Mouse (Mus musculus) heart, postnatal 4 days (tissue): ENCODE measurements around the gene Ppp1r12c. TPM values are rescaled to one million over a fixed set of nuclear protein-coding genes. Genes with fewer than 3 reads are reported as not detected.
A peak's percentile ranks its signal among the peaks of the same experiment; 100 is the strongest.

Experiments used
- DNase-seq: peaks from one replicate; pipeline ENCODE4 v3.0.0; 2021
- total RNA-seq, 2 experiments: library from RNA; stranded (reverse); gene quantifications; 2 replicates each; pipeline ENCODE4 v1.2.3; 2021

Ppp1r12c gene
- total RNA-seq, 2 experiments from 2014 or later = 89.8 to 92.3 TPM

DNA sequence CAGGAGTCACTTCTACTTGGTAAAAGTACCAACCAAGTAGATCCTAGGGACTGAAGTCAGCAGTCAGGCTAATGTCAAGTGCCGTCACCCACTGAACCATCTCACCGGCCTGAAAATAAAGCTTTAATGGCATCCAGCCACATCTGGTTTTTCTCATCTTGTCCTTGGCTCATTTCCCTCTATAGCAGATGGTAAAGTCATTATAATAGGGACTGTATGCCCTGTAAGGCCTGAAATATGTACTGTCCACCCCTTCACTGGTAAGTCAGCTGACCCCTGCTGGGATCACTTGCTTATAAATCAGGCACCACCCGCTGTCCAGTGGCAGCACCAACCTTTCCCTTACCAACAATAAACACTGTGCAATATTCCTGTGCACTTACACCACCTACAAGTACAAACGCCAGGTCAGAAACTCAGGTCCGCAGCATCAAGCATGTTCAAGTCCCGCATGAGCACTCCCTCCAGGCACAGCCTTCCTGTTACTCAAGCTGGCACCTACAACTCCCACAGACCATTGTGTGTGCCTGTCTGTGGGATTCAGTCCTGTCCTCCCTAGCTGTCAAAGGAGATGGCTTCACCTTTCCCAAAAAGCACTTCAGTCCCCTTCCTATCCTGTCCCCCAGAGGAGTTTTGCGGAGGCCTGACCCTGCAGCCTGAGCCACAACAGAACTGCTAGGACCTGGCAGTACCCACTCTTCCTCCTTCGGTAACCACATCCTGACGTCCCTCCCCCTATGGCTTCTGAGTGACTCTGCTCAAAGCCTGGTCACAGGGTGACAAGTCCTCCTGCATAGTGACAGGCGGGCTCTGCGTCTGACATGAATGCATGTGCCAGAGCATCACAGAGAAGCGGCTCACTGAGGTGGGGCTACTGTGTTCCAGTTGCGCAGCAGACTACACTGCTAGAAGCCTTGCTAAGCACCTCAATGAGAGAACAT lies 8.9 kb downstream of the Ppp1r12c start:
- no peak for DNase-seq

GRCm38 (mm10) chr7:4491308-4491707 lies 10.2 kb downstream of the Ppp1r12c start:
- peak; percentile 61 for DNase-seq

GRCm38 (mm10) chr7:4482281-4482680 lies 19.2 kb downstream of the Ppp1r12c start:
- no peak for DNase-seq

DNA sequence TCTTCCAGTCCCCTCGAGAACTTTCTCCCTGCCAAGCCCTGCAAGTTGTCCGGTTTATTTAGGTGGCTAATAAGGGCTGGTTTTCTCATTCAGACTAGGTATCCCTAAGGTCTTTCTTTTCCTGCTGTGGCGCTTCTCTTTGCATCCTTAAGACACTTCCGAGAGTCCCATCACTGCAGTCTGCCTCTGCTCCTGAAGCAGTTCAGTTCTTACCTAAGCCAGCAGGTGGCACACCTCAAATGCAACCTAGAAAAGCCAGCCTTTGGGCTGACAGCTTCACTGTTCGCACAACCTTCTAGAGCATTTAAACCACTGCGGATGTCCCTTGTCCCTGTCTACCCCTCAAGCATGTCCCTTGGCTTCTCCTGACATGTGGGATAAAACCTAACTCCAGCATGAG lies 21.8 kb downstream of the Ppp1r12c start:
- peak; percentile 68 for DNase-seq

DNA sequence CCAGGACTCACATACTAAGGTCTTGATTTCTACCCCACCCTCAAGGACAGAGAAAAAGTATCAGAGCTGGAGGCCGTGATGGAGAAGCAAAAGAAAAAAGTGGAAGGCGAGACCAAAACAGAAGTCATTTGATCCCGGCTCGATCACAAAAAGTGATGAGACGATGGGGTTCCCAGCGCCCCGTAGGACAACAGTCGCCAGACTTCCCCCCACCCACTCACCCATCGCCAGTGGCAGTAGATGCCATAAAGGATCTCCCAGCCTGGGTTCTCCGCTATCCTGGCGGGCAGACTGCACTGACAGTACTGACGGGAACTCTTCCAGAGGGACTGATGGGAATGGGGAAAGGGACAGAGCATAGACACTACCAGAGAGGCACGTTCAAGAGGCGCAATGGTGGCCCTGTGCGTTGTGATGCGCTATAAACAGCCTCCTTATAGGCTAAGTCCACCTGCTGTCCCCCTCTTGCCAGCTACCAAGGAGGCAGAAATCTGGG lies 22.6 kb downstream of the Ppp1r12c start:
- DNase-seq = no peak

DNA sequence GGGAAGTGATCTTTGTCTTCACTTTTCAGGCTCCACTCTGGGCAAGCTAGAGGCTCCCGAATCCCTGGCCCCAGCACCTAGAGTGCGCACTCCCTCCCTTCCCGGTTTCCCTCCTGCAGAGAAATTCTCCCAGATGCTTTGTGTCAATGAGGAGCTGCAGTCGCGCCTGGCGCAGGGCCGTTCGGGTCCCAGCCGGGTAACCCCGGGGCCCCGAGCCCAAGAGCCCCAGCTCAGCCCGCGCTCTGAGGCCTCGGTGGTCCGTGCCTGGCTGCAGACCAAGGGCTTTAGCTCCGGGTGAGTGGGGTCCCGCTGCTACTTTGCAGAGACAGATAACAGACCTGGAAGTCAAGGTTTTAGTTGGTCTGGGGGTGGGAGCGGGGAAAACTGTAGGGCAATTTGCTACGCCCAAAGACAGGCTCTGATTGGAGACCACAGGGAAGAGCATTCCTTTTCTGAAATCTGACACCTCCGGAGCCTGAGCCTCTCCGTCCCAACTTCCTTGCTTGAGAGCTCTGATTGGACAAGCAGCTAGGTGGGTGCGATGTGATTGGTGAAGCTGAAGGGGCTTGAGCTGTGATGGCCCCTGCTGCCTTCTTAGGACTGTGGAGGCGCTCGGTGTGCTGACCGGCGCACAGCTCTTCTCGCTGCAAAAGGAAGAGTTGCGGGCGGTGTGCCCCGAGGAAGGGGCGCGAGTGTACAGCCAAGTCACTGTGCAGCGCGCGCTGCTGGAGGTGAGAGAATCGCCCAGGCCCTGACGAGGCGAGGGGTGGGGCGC lies 23.3 kb downstream of the Ppp1r12c start:
- peak; percentile 83 for DNase-seq

DNA sequence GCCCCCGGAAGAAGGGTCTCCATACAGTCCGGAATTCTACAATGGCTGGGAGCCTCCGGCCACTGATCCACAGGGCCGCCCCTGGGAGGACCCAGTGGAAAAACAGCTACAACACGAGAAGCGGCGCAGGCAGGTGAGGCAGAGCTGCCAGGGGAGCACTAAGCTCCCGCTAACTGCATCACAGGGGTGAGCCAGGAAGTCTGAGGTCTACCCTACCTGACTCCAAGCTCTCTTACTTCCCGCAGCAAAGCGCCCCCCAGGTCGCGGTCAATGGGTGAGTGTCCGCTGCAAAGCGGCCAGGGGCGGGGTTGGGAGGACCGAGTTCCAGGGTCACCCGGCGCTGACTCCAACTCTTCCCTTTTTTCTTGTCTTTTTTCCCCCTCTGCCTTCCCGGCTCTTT lies 27.5 kb downstream of the Ppp1r12c start:
- DNase-seq = no peak

GRCm38 (mm10) chr7:4471179-4471555 lies 30.3 kb downstream of the Ppp1r12c start:
- peak; percentile 90 for DNase-seq

GRCm38 (mm10) chr7:4470275-4471178 lies 31.0 kb downstream of the Ppp1r12c start:
- peak; percentile 68 for DNase-seq

DNA sequence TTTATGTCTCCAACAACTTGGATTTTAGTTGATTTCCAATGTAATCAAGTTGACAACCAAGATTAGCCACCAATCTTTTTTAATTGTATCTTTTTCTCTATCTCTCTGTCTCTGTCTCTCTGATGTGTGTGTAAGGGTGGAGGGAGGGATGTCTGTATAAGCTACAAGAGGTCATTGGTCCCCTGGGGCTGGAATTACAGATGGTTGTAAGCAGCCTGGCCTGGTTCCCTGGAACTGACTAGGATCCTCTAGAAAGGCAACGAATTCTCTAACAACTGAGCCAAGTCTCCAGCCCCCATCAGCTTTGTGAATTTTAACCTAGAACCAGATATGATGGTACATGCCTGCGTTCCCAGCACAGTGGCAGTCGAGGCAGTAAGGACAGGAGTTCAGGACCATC lies 33.7 kb downstream of the Ppp1r12c start:
- DNase-seq = no peak

DNA sequence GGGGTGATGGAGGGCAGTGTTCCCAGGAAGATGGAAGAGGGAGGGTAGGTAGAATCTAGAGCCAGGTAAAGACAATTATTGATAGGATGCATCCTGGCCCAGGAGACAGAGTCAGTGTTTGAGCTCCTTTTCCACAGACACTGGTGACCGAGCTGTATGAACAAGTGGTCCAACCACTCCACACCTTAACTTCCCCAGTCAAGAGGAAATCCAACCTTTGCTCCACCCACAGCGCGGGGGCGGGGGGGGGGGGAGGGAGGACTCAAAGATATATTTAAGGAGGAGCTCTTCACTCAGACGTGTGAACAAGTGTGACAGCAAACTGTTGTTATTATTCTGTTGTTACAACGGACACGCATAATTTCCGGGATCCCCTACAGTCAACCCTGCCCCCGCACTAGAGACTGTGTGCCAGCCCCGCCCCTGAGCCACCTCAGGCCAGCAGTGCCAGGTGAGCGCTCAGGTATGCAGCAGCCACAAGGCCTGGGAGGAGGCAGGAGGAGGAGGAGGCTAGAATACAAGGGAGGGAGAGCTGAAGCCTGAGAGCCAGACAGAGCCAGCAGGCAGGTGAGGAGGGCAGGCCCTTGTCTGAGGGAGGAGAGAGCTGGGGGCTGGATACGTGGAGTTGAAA lies 37.2 kb downstream of the Ppp1r12c start:
- DNase-seq = no peak

DNA sequence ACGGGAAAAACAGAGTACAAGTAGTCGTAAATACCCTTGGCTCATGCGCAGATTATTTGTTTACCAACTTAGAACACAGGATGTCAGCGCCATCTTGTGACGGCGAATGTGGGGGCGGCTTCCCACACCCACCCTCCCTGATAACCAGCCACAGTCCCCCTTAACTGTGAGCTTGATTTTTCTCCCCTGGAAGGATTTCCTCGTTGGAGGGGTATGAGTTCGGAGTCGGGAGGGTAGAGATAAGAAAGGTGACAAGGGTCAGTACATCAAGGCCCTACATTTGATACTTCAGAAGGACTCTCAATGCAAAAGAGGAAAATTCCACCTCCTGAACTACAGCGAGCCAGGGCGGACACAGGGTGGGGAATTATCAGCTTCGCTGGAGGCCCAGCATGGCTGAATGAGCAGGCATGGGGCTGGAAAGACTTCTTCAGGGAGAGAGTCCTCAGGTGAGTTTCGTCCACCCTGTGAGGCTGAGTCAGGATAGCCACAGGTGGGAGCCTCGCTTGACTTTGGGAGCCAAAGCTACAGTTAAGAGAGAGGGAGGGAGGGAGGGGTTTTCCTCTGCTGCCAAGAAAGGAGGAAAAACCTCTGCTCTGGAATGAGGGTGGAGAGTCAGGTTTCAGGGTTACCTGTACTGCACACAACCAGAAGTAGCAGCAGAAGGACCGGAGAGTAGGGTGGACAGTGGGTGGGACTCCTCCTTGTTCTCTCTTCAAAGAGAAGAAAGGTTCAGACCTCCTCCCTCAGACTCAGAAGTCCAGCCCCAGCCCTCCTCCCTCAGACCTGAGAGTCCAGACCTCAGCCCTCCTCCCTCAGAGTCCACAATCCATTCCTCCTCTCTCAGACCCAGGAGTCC lies 40.7 kb downstream of the Ppp1r12c start, which contains the start of gene Eps8l1:
Gene Eps8l1 (plus strand): TSS at position 99 of the 859 bp plus-strand sequence.
- no peak for DNase-seq

DNA sequence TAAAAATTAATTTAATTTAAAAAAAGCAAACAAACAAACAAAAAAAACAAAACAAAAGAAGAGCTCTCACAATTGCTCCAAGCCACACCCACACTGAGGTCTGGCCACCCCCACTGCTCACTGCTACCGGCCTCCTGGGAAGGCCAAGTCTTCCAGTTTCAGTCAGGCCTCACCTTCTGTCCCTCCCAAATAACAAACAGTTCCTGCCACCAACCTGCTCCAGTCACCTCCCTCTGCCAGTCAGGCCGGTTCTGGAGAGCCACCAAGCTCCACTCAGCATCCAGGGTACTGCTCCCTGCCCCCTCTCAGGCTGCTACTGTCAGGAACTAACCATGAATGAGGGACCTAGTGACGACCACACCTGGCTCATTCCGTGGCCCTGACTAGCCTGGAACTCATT lies 48.8 kb downstream of the Ppp1r12c start:
- DNase-seq = no peak

- DNase-seq = no peak
Measured at GRCm38 (mm10) chr7:4449211-4449610, 52.3 kb downstream of the Ppp1r12c start.

DNA sequence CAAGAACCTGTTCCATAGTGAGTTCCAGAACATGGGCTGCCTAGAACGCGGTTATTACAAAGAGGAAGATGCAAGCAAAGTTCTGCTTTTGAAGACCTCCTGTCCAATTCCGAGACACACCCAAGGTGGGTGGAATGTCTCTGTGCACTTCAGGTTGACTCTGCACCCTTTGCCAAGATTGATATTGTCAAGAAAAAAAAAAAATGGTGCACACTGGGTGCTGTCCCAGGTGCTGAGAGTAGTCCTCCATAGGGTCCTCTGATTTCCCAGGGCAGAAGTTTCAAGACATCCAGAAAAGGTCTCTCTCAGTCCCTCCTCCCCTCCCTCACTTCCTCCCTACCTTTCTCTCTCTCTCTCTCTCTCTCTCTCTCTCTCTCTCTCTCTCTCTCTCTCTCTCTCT lies 53.0 kb downstream of the Ppp1r12c start:
- DNase-seq = no peak

DNA sequence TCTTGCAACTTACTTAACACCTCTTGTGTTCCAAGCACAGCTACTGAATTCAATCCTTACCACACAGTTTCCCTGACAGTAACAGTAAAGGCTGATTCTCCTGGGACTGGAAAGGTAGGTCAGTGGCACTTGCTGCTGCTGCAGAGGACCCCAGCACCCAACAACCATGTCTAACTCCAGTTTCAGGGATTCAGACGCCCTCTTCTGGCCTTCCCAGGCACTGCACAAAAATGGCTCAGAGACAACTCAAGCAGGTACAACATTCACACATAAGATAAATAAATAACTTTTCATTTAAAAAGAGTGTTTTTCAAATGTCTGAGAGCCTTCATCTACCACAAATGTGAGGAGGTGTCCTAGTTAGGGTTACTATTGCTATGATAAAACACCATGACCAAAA lies 54.3 kb downstream of the Ppp1r12c start:
- no peak for DNase-seq

- DNase-seq = peak; percentile 90
Measured at GRCm38 (mm10) chr7:4445216-4445791, 56.2 kb downstream of the Ppp1r12c start, which contains the start of gene Rdh13. Gene Rdh13, minus strand, starts transcription at chr7:4445649.

DNA sequence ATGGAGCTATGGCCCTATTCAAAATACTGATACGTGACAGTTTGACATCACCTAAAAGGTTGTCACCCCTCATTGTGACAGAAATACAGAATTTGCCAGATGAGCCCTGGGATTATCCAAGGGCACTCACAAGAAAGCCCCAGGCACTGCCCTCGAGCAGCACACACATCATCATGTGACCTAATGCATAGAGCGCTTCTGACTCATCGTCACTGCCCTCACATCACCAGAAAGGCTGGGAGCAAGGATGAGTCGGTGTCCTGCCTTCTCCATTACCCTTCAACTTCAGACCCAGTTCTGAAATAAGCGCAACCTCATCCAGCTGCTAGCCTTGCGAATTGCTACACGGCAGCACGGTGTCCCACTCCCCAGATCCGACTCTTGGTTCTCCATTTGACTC lies 60.9 kb downstream of the Ppp1r12c start:
- no peak for DNase-seq

GRCm38 (mm10) chr7:4437721-4438120 lies 63.8 kb downstream of the Ppp1r12c start:
- DNase-seq = no peak

DNA sequence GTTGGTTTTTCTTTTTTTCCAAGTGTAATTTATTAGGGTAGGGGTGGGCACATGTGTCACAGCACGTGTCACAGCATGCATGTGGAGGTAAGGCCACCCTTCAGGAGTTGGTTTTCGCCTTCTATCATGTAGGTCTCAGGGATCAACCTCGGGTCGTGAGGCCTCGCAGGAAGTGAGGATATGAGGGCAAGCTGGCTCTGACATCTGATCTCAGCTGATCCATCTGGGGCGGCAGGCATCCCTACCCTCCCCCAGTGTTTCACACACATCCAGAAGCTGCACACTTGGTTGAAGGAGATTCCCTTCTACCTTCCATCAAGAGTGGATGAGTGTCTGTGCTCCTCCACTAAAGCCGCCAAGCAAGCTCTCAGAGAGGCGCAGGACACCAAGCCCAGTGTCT lies 69.5 kb downstream of the Ppp1r12c start:
- DNase-seq = no peak
